Mouse (Mus musculus) right cerebral cortex, postnatal 14 days (tissue): ENCODE measurements around the gene Hic2.
"Not testable (repeated sequence)": the region's sequence is repeated elsewhere in the genome, so short reads cannot be mapped to it uniquely, and the experiment has no call there.

Source experiments
- DNase-seq: peaks from one replicate; pipeline ENCODE4 v3.0.0; 2022

The Hic2 gene

GRCm38 (mm10) chr16:17232794-17233701 is at the start of gene Hic2:
Gene Hic2, plus strand, starts transcription at chr16:17233572.
- DNase-seq: peak; percentile 88

GRCm38 (mm10) chr16:17185475-17185874 is 47.9 kb upstream of the Hic2 start:
- no peak for DNase-seq

- DNase-seq: no peak
Observed at GRCm38 (mm10) chr16:17193823-17194222, 39.5 kb upstream of the Hic2 start.

- no peak for DNase-seq
Observed at GRCm38 (mm10) chr16:17200121-17200952, 33.0 kb upstream of the Hic2 start.

GRCm38 (mm10) chr16:17200953-17201707 is 32.2 kb upstream of the Hic2 start:
- DNase-seq: peak; percentile 80

GRCm38 (mm10) chr16:17201977-17202376 is 31.4 kb upstream of the Hic2 start:
- no peak for DNase-seq

- no peak for DNase-seq
Observed at GRCm38 (mm10) chr16:17202549-17202948, 30.8 kb upstream of the Hic2 start, which contains the start of gene Ube2l3. Gene Ube2l3, minus strand, starts transcription at chr16:17202649.

- no peak for DNase-seq
Observed at GRCm38 (mm10) chr16:17204990-17205389, 28.4 kb upstream of the Hic2 start.

GRCm38 (mm10) chr16:17208389-17209361 is 24.7 kb upstream of the Hic2 start, which contains the start of gene Rimbp3:
Gene Rimbp3, plus strand, starts transcription at chr16:17208603.
- DNase-seq: peak; percentile 87

GRCm38 (mm10) chr16:17209404-17209960 is 23.9 kb upstream of the Hic2 start:
- DNase-seq: peak; percentile 15

- DNase-seq: peak; percentile 88
Observed at GRCm38 (mm10) chr16:17209981-17210838, 23.2 kb upstream of the Hic2 start.

- no peak for DNase-seq
Observed at GRCm38 (mm10) chr16:17216934-17217633, 16.3 kb upstream of the Hic2 start.

GRCm38 (mm10) chr16:17220127-17220733 is 13.1 kb upstream of the Hic2 start:
- no peak for DNase-seq

GRCm38 (mm10) chr16:17222197-17222596 is 11.2 kb upstream of the Hic2 start:
- peak; percentile 96 for DNase-seq

GRCm38 (mm10) chr16:17225584-17225983 is 7.8 kb upstream of the Hic2 start:
- DNase-seq: no peak

GRCm38 (mm10) chr16:17226496-17226895 is 6.9 kb upstream of the Hic2 start:
- no peak for DNase-seq

- DNase-seq: not testable (repeated sequence)
Observed at GRCm38 (mm10) chr16:17231523-17231922, 1.8 kb upstream of the Hic2 start.

GRCm38 (mm10) chr16:17233702-17234498 is 528 bp downstream of the Hic2 start:
- DNase-seq: peak; percentile 40
